29 mouse cellular contexts compared by ENCODE assay signal in genomic region chr19:48544294-48544693, GRCm38 (mm10).
"Had no signal": no experiment of that assay in that cellular context is flagged by ENCODE, and none has a peak within 500 bp of the region (broad histone marks: within the 10 kb centered on the region; RNA-seq: fewer than 3 reads in every experiment).

No protein-coding gene starts in this region.

- H3K9ac ChIP-seq: limb, embryonic 12.5 days; limb, embryonic 13.5 days; limb, embryonic 15.5 days; liver, embryonic 12.5 days; liver, embryonic 13.5 days; liver, embryonic 14.5 days; liver, embryonic 15.5 days; liver, postnatal 0 days; midbrain, embryonic 12.5 days; midbrain, embryonic 13.5 days; midbrain, embryonic 15.5 days; neural tube, embryonic 12.5 days had no signal

- H3K36me3 ChIP-seq: limb, embryonic 10.5 days; limb, embryonic 12.5 days; limb, embryonic 13.5 days; limb, embryonic 15.5 days; liver, embryonic 12.5 days; liver, embryonic 13.5 days; liver, embryonic 15.5 days; midbrain, embryonic 10.5 days; midbrain, embryonic 12.5 days; midbrain, embryonic 13.5 days; midbrain, embryonic 15.5 days; neural tube, embryonic 12.5 days had no signal

- H3K4me1 ChIP-seq: limb, embryonic 10.5 days; limb, embryonic 12.5 days; limb, embryonic 13.5 days; limb, embryonic 15.5 days; liver, embryonic 12.5 days; liver, embryonic 13.5 days; liver, embryonic 15.5 days; megakaryocyte, embryonic 14.5 days; neural tube, embryonic 12.5 days had no signal

- H3K27me3 ChIP-seq: limb, embryonic 12.5 days; limb, embryonic 13.5 days; limb, embryonic 15.5 days; liver, embryonic 12.5 days; liver, embryonic 13.5 days; liver, embryonic 15.5 days; megakaryocyte, embryonic 14.5 days; midbrain, embryonic 12.5 days; midbrain, embryonic 13.5 days; midbrain, embryonic 15.5 days; neural tube, embryonic 12.5 days had no signal

- H3K4me2 ChIP-seq: limb, embryonic 12.5 days; limb, embryonic 13.5 days; limb, embryonic 15.5 days; liver, embryonic 11.5 days; liver, embryonic 12.5 days; liver, embryonic 13.5 days; liver, embryonic 15.5 days; midbrain, embryonic 11.5 days; midbrain, embryonic 12.5 days; midbrain, embryonic 13.5 days; midbrain, embryonic 15.5 days; neural tube, embryonic 12.5 days had no signal

- ATAC-seq: liver, embryonic 12.5 days; liver, postnatal 0 days; lung, postnatal 0 days; midbrain, embryonic 13.5 days; midbrain, embryonic 15.5 days; midbrain, embryonic 16.5 days had no signal

- H3K4me3 ChIP-seq: left cerebral cortex, adult 2 months; limb, embryonic 10.5 days; limb, embryonic 12.5 days; limb, embryonic 13.5 days; limb, embryonic 15.5 days; liver, embryonic 12.5 days; liver, embryonic 13.5 days; liver, embryonic 15.5 days; megakaryocyte, embryonic 14.5 days; midbrain, embryonic 10.5 days; midbrain, embryonic 12.5 days; midbrain, embryonic 13.5 days; midbrain, embryonic 15.5 days; myocyte; neural tube, embryonic 12.5 days had no signal

- H3K9me3 ChIP-seq: limb, embryonic 10.5 days; limb, embryonic 13.5 days; limb, embryonic 15.5 days; liver, embryonic 13.5 days; liver, embryonic 15.5 days; midbrain, embryonic 13.5 days; midbrain, embryonic 15.5 days; neural tube, embryonic 12.5 days had no signal

- DNase-seq: layer of hippocampus, postnatal 36 days; left cerebral cortex, postnatal 4 days; liver; liver, embryonic 13.5 days; liver, postnatal 0 days; lung, adult 2 months; lung, postnatal 10 days; lung, postnatal 4 days; midbrain, embryonic 14.5 days had no signal

- H3K27ac ChIP-seq: left cerebral cortex, adult 2 months; limb, embryonic 10.5 days; limb, embryonic 12.5 days; limb, embryonic 13.5 days; limb, embryonic 15.5 days; liver, embryonic 12.5 days; liver, embryonic 13.5 days; liver, embryonic 14.5 days; liver, embryonic 15.5 days; macrophage; midbrain, embryonic 10.5 days; midbrain, embryonic 12.5 days; midbrain, embryonic 13.5 days; midbrain, embryonic 15.5 days; neural tube, embryonic 12.5 days had no signal
